Mouse (Mus musculus) embryonic fibroblast, embryonic 13.5 days (primary cell): ENCODE measurements around the gene BC048403.

ENCODE experiments used
- CTCF ChIP-seq: IDR thresholded peaks from 2 replicates; pipeline ENCODE4 v1.5.1; 2011; ENCODE audit warnings: mild to moderate bottlenecking, control low read depth, low read length, moderate library complexity, borderline replicate concordance; ENCODE audit not compliant: insufficient read depth
- POLR2A ChIP-seq: IDR thresholded peaks from 2 replicates; pipeline ENCODE4 v1.6.1; 2011; ENCODE audit warnings: low read depth, mild to moderate bottlenecking, control low read depth, low read length, moderate library complexity

- TF ChIP-seq CTCF = no peak
- no peak for TF ChIP-seq POLR2A
These were observed 11.5 kb upstream of the BC048403 start for GRCm38 (mm10) chr10:121728226-121728625.
